Mouse (Mus musculus): Measurements from ENCODE around the gene Zfp182.

GRCm38 (mm10) chrX:20980901-20981300, 81.2 kb downstream of the Zfp182 start:
- TF ChIP-seq POLR2AphosphoS2 (IDR thresholded peaks at IDR 0.05; ENCODE audit: low read depth, low read length) (no peak), NRF1 (IDR thresholded peaks at IDR 0.05; ENCODE audit: low read depth, low read length) (no peak), ZNF384 (IDR thresholded peaks at IDR 0.05; ENCODE audit: low read depth, low read length) (no peak), CTCF (conservative IDR thresholded peaks at IDR 0.05 in 1 of 2, IDR thresholded peaks at IDR 0.05 in 1 of 2; ENCODE audit: low read depth in 2 of 2, low read length in 2 of 2) (no peak), ZMIZ1 (IDR thresholded peaks at IDR 0.05; ENCODE audit: low read depth, low read length) (no peak), MAFK (IDR thresholded peaks at IDR 0.05; ENCODE audit: insufficient replicate concordance, low read length) (no peak), POLR2A (IDR thresholded peaks at IDR 0.05; ENCODE audit: low read depth, low read length) (no peak), USF1 (IDR thresholded peaks at IDR 0.05; ENCODE audit: low read depth, low read length) (no peak)
